Comparison of ENCODE assay signal across 4 mouse cellular contexts in the genomic region with DNA sequence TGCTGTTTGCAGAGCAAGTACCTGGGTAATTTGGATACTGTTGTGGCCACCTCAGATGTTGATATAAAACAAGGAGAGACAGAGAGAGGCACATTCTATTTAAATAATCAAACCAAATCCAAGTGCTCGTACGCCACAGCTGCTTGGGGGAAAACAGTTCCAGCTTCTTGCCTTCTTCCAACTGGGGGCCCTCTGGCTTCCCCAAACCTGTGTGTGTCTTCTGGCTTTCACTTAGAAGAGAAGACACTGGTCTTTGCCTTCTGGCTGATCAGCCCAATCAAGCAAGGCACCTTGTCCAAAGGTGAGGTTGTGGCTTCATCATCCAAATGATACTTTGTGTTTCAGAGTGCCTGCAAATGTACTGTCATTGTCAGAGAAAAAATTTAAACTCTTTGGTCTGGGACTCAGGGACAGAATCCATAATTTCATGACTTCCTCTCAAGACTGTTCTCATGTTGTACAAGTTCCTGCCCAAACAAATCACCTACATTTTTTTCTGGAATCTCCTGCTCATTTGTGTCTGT. TPM values are rescaled to one million over a fixed set of nuclear protein-coding genes. Genes with fewer than 3 reads are reported as not detected.
"Had no signal": no experiment of that assay in that cellular context is flagged by ENCODE, and none has a peak within 500 bp of the region (broad histone marks: within the 10 kb centered on the region; RNA-seq: fewer than 3 reads in every experiment).

No protein-coding gene starts in this region.

RNA-seq across cellular contexts. Expression of a gene that starts 17.1 kb away (rescaled TPM):
- total RNA-seq: heart, postnatal 4 days; hematopoietic stem cell, adult 5-6 weeks; hindbrain, postnatal 0 days; layer of hippocampus, postnatal 10 days had no signal
